Mouse (Mus musculus) myocyte (in vitro differentiated cells): ENCODE results near the gene Tmem54. TPM values are rescaled to one million over a fixed set of nuclear protein-coding genes. Genes with fewer than 3 reads are reported as not detected.

ENCODE experiments used
- H3K27me3 ChIP-seq: one replicate; pipeline ENCODE4 v1.6.1; 2011; ENCODE audit not compliant: control insufficient read depth, insufficient read depth, insufficient read length
- H3K36me3 ChIP-seq: one replicate; pipeline ENCODE4 v1.6.1; 2011; ENCODE audit not compliant: control insufficient read depth, insufficient read depth
- H3K4me2 ChIP-seq: one replicate; pipeline ENCODE4 v1.6.1; 2011; ENCODE audit warnings: low read depth, control low read depth
- H3K4me3 ChIP-seq: one replicate; pipeline ENCODE4 v1.5.1; 2011; ENCODE audit warnings: mild to moderate bottlenecking, control low read depth, moderate library complexity
- H3K79me2 ChIP-seq: one replicate; pipeline ENCODE4 v1.6.1; 2011; ENCODE audit not compliant: control insufficient read depth, insufficient read depth
- H3ac ChIP-seq: one replicate; pipeline ENCODE4 v1.6.1; 2011; ENCODE audit not compliant: control insufficient read depth, insufficient read length
- CEBPB ChIP-seq: IDR thresholded peaks from 2 replicates; pipeline ENCODE4 v1.6.1; 2011; ENCODE audit warnings: mild to moderate bottlenecking, moderate library complexity; ENCODE audit not compliant: poor library complexity, insufficient read depth, severe bottlenecking
- E2F4 ChIP-seq: IDR thresholded peaks from one replicate; pipeline ENCODE4 v1.6.1; 2011; ENCODE audit warnings: mild to moderate bottlenecking, control low read depth, moderate library complexity; ENCODE audit not compliant: insufficient read depth
- MAX ChIP-seq: IDR thresholded peaks from one replicate; pipeline ENCODE4 v1.6.1; 2011; ENCODE audit warnings: low read depth, mild to moderate bottlenecking, control low read depth
- MYOD1 ChIP-seq, 3 experiments: IDR thresholded peaks; one replicate each; pipeline ENCODE4 v1.6.1; 2011; ENCODE audit warnings: control low read depth in 2 of 3, low read depth in 2 of 3, mild to moderate bottlenecking in 2 of 3, moderate library complexity in 1 of 3; ENCODE audit not compliant: insufficient read length in 2 of 3, control insufficient read depth in 1 of 3
- MYOG ChIP-seq, 3 experiments: IDR thresholded peaks; one replicate each; pipeline ENCODE4 v1.6.1; 2011; ENCODE audit warnings: control low read depth in 2 of 3, low read depth in 2 of 3, mild to moderate bottlenecking in 2 of 3; ENCODE audit not compliant: insufficient read length in 2 of 3, control insufficient read depth in 1 of 3, insufficient read depth in 1 of 3
- POLR2A ChIP-seq: IDR thresholded peaks from one replicate; pipeline ENCODE4 v1.6.1; 2011; ENCODE audit warnings: low read depth, mild to moderate bottlenecking, control low read depth, moderate library complexity; ENCODE audit not compliant: insufficient read length
- POLR2AphosphoS2 ChIP-seq: IDR thresholded peaks from one replicate; pipeline ENCODE4 v1.6.1; 2011; ENCODE audit warnings: low read depth, control low read depth; ENCODE audit not compliant: insufficient read length
- REST ChIP-seq: IDR thresholded peaks from one replicate; pipeline ENCODE4 v1.6.1; 2011; ENCODE audit warnings: mild to moderate bottlenecking, control low read depth, moderate library complexity; ENCODE audit not compliant: insufficient read depth, insufficient read length
- SRF ChIP-seq: IDR thresholded peaks from one replicate; pipeline ENCODE4 v1.6.1; 2011; ENCODE audit warnings: low read depth; ENCODE audit not compliant: control insufficient read depth, insufficient read length
- TCF12 ChIP-seq: IDR thresholded peaks from one replicate; pipeline ENCODE4 v1.6.1; 2011; ENCODE audit warnings: mild to moderate bottlenecking, control low read depth; ENCODE audit not compliant: poor library complexity, insufficient read depth, severe bottlenecking
- TCF3 ChIP-seq: IDR thresholded peaks from one replicate; pipeline ENCODE4 v1.6.1; 2011; ENCODE audit warnings: low read depth, control low read depth; ENCODE audit not compliant: insufficient read length
- USF1 ChIP-seq: IDR thresholded peaks from one replicate; pipeline ENCODE4 v1.6.1; 2011; ENCODE audit warnings: low read depth, mild to moderate bottlenecking, control low read depth, moderate library complexity
- polyA plus RNA-seq: library from polyadenylated mRNA; unstranded; fragments of >200 nt; fragmentation: generic; extraction: Trizol; gene quantifications from one replicate; pipeline ENCODE4 v1.2.1, GENCODE M21; 2012; ENCODE audit warnings: missing spikeins

The Tmem54 gene
- polyA plus RNA-seq, 1 experiment: 0.41 TPM

- no peak overlapping the region for H3K4me3 ChIP-seq
- no peaks in the 10 kb centered on the region for H3K36me3 ChIP-seq
- peaks cover 39% of the 10 kb centered on the region for H3K27me3 ChIP-seq
- TF ChIP-seq TCF3: no peak
- no peak for TF ChIP-seq MYOD1 (IDR thresholded peaks at IDR 0.05; ENCODE audit: control insufficient read depth in 1 of 3, insufficient read length in 2 of 3, low read depth in 2 of 3)
- no peak for TF ChIP-seq POLR2A
- TF ChIP-seq E2F4: no peak
- TF ChIP-seq POLR2AphosphoS2: no peak
- no peak for TF ChIP-seq TCF12
- no peak for TF ChIP-seq REST
- no peak for TF ChIP-seq SRF
- H3K79me2 ChIP-seq: no peaks in the 10 kb centered on the region
- H3K4me2 ChIP-seq: no peak overlapping the region
- H3ac ChIP-seq: no peak overlapping the region
These were observed 19.4 kb downstream of the Tmem54 start for GRCm38 (mm10) chr4:129124652-129125146.

- Histone ChIP-seq H3K36me3 (no peaks in the 10 kb centered on the region), H3K4me3 (no peak overlapping the region), H3K4me2 (peak overlapping the region; percentile 50), H3K79me2 (no peaks in the 10 kb centered on the region), H3K27me3 (peaks cover 27% of the 10 kb centered on the region), H3ac (no peak overlapping the region)
- no peak for TF ChIP-seq POLR2A
- TF ChIP-seq MYOD1 (IDR thresholded peaks at IDR 0.05; ENCODE audit: control insufficient read depth in 1 of 3, insufficient read length in 2 of 3, low read depth in 2 of 3): peak in 2 of 3 experiments; percentile 37 to 47
These were observed 20.5 kb downstream of the Tmem54 start for GRCm38 (mm10) chr4:129125736-129126451.

GRCm38 (mm10) chr4:129128582-129129338, 23.4 kb downstream of the Tmem54 start:
- no peaks in the 10 kb centered on the region for H3K79me2 ChIP-seq
- H3K4me2 ChIP-seq: no peak overlapping the region
- no peak overlapping the region for H3K4me3 ChIP-seq
- no peak for TF ChIP-seq MYOG (IDR thresholded peaks at IDR 0.05; ENCODE audit: control insufficient read depth in 1 of 3, insufficient read depth in 1 of 3, insufficient read length in 2 of 3, low read depth in 2 of 3)
- no peak for TF ChIP-seq MAX
- no peak for TF ChIP-seq POLR2A
- no peak for TF ChIP-seq SRF
- TF ChIP-seq E2F4: no peak
- TF ChIP-seq TCF3: no peak
- TF ChIP-seq CEBPB: no peak
- no peak for TF ChIP-seq USF1
- no peak for TF ChIP-seq POLR2AphosphoS2
- TF ChIP-seq MYOD1 (IDR thresholded peaks at IDR 0.05; ENCODE audit: control insufficient read depth in 1 of 3, insufficient read length in 2 of 3, low read depth in 2 of 3): no peak
- no peak for TF ChIP-seq TCF12
- no peak for TF ChIP-seq REST
- H3K27me3 ChIP-seq: peaks cover 5% of the 10 kb centered on the region
- H3K36me3 ChIP-seq: no peaks in the 10 kb centered on the region
- no peak overlapping the region for H3ac ChIP-seq

GRCm38 (mm10) chr4:129129387-129129786, 24.0 kb downstream of the Tmem54 start:
- H3K36me3 ChIP-seq: no peaks in the 10 kb centered on the region

GRCm38 (mm10) chr4:129130149-129130548, 24.8 kb downstream of the Tmem54 start:
- no peaks in the 10 kb centered on the region for H3K79me2 ChIP-seq
- H3K4me2 ChIP-seq: peak overlapping the region; percentile 32
- TF ChIP-seq TCF3 (no peak), MAX (no peak), POLR2A (no peak), CEBPB (no peak), MYOG (IDR thresholded peaks at IDR 0.05; ENCODE audit: control insufficient read depth in 1 of 3, insufficient read depth in 1 of 3, insufficient read length in 2 of 3, low read depth in 2 of 3) (no peak), MYOD1 (IDR thresholded peaks at IDR 0.05; ENCODE audit: control insufficient read depth in 1 of 3, insufficient read length in 2 of 3, low read depth in 2 of 3) (no peak), POLR2AphosphoS2 (no peak), E2F4 (no peak), SRF (no peak), REST (no peak), USF1 (no peak), TCF12 (no peak)
- no peak overlapping the region for H3K4me3 ChIP-seq
- no peak overlapping the region for H3ac ChIP-seq
- H3K27me3 ChIP-seq: peaks cover under 1% of the 10 kb centered on the region
- no peaks in the 10 kb centered on the region for H3K36me3 ChIP-seq

More at GRCm38 (mm10) chr4:129129387-129129786, 24.0 kb downstream of the Tmem54 start:
- peaks cover 5% of the 10 kb centered on the region for H3K27me3 ChIP-seq
- no peak overlapping the region for H3K4me3 ChIP-seq
- TF ChIP-seq SRF (no peak), USF1 (no peak), MYOG (IDR thresholded peaks at IDR 0.05; ENCODE audit: control insufficient read depth in 1 of 3, insufficient read depth in 1 of 3, insufficient read length in 2 of 3, low read depth in 2 of 3) (no peak), TCF3 (no peak), MYOD1 (IDR thresholded peaks at IDR 0.05; ENCODE audit: control insufficient read depth in 1 of 3, insufficient read length in 2 of 3, low read depth in 2 of 3) (no peak), POLR2AphosphoS2 (no peak), MAX (no peak)
- no peaks in the 10 kb centered on the region for H3K79me2 ChIP-seq
- H3ac ChIP-seq: no peak overlapping the region
- peak overlapping the region; percentile 1 for H3K4me2 ChIP-seq
